Mouse (Mus musculus) small intestine, adult 2 months (tissue): ENCODE data around the gene Trappc3. TPM values are rescaled to one million over a fixed set of nuclear protein-coding genes. Genes with fewer than 3 reads are reported as not detected.
"Not testable (repeated sequence)": the region's sequence is repeated elsewhere in the genome, so short reads cannot be mapped to it uniquely, and the experiment has no call there.

ENCODE experiments used
- H3K27ac ChIP-seq: fragments of 200-500 bp; 2 replicates; pipeline ENCODE4 v1.5.1; 2012; ENCODE audit warnings: low read depth, low read length, control low read depth, inconsistent platforms; ENCODE audit not compliant: insufficient read depth
- H3K27me3 ChIP-seq: fragments of 200-500 bp; 2 replicates; pipeline ENCODE4 v1.6.1; 2012; ENCODE audit warnings: mild to moderate bottlenecking, moderate library complexity, low read length, inconsistent platforms; ENCODE audit not compliant: control insufficient read depth, insufficient read depth
- H3K36me3 ChIP-seq: fragments of 200-500 bp; 2 replicates; pipeline ENCODE4 v1.6.1; 2012; ENCODE audit warnings: mild to moderate bottlenecking, low read length, control low read depth, inconsistent platforms; ENCODE audit not compliant: control insufficient read depth, insufficient read depth
- H3K4me1 ChIP-seq: fragments of 200-500 bp; 2 replicates; pipeline ENCODE4 v1.6.1; 2012; ENCODE audit warnings: low read length, inconsistent platforms, mixed read lengths; ENCODE audit not compliant: control insufficient read depth, insufficient read depth, insufficient read length
- H3K4me3 ChIP-seq: fragments of 200-500 bp; 2 replicates; pipeline ENCODE4 v1.5.1; 2012; ENCODE audit warnings: low read depth, mild to moderate bottlenecking, control low read depth, inconsistent platforms, low read length, moderate library complexity
- CTCF ChIP-seq: fragments of 200-500 bp; IDR thresholded peaks from 2 replicates; pipeline ENCODE4 v1.5.1; 2012; ENCODE audit warnings: low read depth, mild to moderate bottlenecking, control low read depth, inconsistent platforms, low read length, moderate library complexity, mixed read lengths; ENCODE audit not compliant: insufficient replicate concordance, insufficient read length; ENCODE audit errors: extremely low read depth
- POLR2A ChIP-seq: fragments of 200-500 bp; IDR thresholded peaks from 2 replicates; pipeline ENCODE4 v1.6.1; 2012; ENCODE audit warnings: low read depth, mild to moderate bottlenecking, control low read depth, inconsistent platforms, low read length, moderate library complexity
- WGBS: fragments of 180-500 bp; shearing (Covaris S2); methylation state at CpG from one replicate; pipeline ENCODE4 v1.1.7; 2018; 5-methylcytosine and 5-hydroxymethylcytosine counted together
- polyA plus RNA-seq: library from polyadenylated mRNA; depleted of rRNA; stranded (reverse); fragments of >200 nt; gene quantifications from 2 replicates; pipeline ENCODE4 v1.2.3, GENCODE M21; 2012; rRNA removed

Gene Trappc3
- 12.6 and 21.4 TPM in 2 replicates for polyA plus RNA-seq

DNA sequence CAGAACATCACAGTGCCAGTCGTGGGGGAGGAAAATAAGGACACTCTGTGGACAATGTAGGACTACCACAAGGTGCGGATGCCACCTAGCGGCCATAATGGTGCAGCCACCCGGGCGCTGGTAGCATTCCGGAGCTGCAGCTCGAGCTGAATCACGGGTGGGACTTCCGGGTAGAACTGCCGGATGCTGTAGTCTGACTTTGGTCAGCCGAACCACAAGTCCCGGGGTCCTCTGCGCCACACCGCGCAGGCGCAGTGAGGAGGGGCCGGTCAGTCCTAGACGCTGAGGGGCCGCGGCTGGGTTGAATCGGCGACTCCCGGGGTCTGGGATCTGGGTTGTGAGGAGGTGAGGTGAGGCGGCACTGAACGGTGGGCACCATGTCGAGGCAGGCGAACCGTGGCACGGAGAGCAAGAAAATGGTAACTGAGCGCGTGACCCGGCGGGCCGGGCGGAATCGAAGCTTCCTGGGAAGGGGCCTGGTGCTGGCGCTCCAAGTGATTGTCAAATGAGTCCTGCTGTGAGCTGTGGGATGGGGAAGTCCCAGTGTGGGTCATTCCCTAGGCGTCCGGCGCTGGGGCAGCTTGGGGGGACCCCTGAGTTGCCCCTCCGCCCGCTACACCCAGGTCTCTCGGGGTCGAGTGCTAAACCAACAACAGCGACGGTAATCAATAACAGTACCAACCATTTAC lies at the start of gene Trappc3:
Gene Trappc3 (plus strand): TSS at position 207 of the 689 bp plus-strand sequence.
- peaks cover 15% of the 10 kb centered on the region for H3K4me1 ChIP-seq
- 1% methylated on average over 46 of the region's 46 CpGs for WGBS
- no peaks in the 10 kb centered on the region for H3K36me3 ChIP-seq
- peak within 1 kb of the TSS; percentile 81 for H3K27ac ChIP-seq
- no peaks in the 10 kb centered on the region for H3K27me3 ChIP-seq
- peak within 1 kb of the TSS; percentile 86 for H3K4me3 ChIP-seq
- peak; percentile 96 for TF ChIP-seq CTCF
- TF ChIP-seq POLR2A, result no peak

DNA sequence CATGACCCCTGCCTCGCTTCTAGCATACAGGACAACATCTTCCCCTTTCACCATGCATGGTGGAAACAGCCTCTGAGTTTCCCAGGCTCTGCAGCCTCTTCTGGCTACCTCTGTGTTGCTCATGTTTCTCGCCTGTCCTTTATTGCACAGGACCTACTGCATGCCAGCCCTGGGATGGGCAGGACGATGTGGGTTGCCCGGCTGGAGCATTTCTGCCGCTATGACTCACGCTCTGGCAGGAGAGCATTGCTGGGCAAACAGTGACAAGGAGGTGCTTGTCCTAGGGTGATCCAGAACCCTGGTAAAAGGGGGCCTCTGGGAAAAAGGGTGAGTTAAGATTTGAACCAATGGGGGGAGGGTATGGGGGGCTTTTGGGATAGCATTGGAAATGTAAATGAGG lies 44.4 kb upstream of the Trappc3 start:
- WGBS, result 38% methylated on average over 6 of the region's 6 CpGs

DNA sequence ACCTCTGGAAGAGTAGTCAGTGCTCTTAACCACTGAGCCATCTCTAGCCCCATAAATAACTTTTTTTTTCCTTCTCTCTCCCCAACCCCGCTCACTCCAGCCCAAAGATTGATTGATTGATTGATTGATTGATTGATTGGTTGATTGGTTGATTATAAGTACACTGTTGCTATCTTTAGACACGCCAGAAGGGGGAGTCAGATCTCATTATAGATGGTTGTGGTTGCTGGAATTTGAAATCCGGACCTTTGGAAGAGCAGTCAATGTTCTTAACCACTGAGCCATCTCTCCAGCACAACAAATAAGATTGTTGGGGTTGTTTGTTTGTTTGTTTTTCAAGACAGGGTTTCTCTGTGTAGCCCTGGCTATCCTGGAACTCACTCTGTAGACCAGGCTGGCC lies 42.6 kb upstream of the Trappc3 start:
- WGBS, result 59% methylated on average over 3 of the region's 3 CpGs
- not testable (repeated sequence) for H3K27ac ChIP-seq, H3K4me3 ChIP-seq, H3K4me1 ChIP-seq, H3K27me3 ChIP-seq, H3K36me3 ChIP-seq

More for the DNA sequence above, 44.4 kb upstream of the Trappc3 start:
- Histone ChIP-seq H3K36me3 (no peaks in the 10 kb centered on the region), H3K4me1 (no peaks in the 10 kb centered on the region), H3K4me3 (no peak overlapping the region), H3K27me3 (no peaks in the 10 kb centered on the region), H3K27ac (no peak overlapping the region)
- TF ChIP-seq POLR2A (no peak), CTCF (no peak)

DNA sequence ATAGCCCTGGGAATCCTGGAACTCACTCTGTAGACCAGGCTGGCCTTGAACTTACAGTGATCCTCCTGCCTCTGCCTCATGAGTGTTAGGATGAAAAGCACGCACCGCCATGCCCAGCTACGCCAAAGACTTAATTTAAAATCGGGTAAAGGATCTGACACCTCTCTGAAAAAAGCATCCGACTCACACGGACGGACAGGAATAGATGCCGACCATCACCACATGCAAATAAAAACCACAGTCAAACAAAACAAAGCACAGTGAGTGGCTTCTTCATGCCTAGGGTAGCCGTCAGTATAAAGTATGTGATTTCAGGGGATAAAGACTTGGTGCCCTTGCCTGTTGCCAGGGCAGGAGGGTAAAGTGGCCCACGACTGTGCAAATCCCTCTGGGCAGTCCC lies 42.1 kb upstream of the Trappc3 start:
- Histone ChIP-seq H3K4me1 (no peaks in the 10 kb centered on the region), H3K4me3 (no peak overlapping the region), H3K27ac (no peak overlapping the region), H3K27me3 (no peaks in the 10 kb centered on the region), H3K36me3 (no peaks in the 10 kb centered on the region)
- no peak for TF ChIP-seq CTCF
- TF ChIP-seq POLR2A, result no peak
- WGBS, result 89% methylated on average over 10 of the region's 10 CpGs

DNA sequence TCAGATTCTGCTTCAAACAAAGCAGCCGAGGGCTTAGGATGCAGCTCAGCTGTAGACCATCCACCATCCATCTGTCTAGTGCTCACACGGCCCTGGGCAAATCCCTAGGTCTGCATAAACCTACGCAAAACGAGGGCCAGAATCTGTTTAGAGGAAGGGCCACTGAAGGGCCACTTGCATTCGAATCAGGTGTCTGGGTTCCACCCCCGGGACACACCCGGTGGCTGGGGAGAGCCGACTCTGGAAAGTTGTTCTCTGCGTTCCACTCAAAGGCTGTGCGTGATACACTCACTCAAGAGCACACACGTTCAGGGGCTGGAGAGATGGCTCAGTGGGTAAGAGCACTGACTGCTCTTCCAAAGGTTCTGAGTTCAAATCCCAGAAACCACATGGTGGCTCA lies 39.5 kb upstream of the Trappc3 start:
- Histone ChIP-seq H3K27me3 (no peaks in the 10 kb centered on the region), H3K27ac (no peak overlapping the region), H3K4me1 (peaks cover 2% of the 10 kb centered on the region; the same call in 1 of the 2 replicates), H3K36me3 (no peaks in the 10 kb centered on the region), H3K4me3 (no peak overlapping the region)
- no peak for TF ChIP-seq CTCF
- no peak for TF ChIP-seq POLR2A
- 71% methylated on average over 11 of the region's 11 CpGs for WGBS

DNA sequence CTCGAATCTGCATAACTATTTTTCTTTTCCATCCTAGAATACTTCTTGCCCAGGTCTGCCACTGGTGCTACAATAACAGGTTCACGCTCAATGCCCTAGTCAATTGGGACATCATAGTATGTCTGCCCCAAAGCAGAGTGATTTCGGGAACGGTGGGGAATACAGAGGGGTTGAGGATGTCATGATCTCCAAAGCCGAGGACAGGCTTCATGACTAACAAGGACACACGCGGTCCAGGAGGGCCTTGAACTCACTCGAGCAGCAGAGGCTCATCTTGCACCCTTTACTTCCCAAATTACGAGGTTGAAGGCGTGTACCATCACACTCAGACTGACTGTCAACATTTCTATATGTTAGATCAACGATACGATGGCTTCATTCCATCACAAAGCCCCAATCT lies 35.5 kb upstream of the Trappc3 start:
- Histone ChIP-seq H3K36me3 (0 out of 2 replicates have a peak, but pooled peaks cover under 1% of the 10 kb centered on the region), H3K4me3 (no peak overlapping the region), H3K27me3 (no peaks in the 10 kb centered on the region), H3K27ac (no peak overlapping the region), H3K4me1 (peaks cover 9% of the 10 kb centered on the region)
- 51% methylated on average over 12 of the region's 12 CpGs for WGBS
- TF ChIP-seq CTCF, result no peak
- no peak for TF ChIP-seq POLR2A

DNA sequence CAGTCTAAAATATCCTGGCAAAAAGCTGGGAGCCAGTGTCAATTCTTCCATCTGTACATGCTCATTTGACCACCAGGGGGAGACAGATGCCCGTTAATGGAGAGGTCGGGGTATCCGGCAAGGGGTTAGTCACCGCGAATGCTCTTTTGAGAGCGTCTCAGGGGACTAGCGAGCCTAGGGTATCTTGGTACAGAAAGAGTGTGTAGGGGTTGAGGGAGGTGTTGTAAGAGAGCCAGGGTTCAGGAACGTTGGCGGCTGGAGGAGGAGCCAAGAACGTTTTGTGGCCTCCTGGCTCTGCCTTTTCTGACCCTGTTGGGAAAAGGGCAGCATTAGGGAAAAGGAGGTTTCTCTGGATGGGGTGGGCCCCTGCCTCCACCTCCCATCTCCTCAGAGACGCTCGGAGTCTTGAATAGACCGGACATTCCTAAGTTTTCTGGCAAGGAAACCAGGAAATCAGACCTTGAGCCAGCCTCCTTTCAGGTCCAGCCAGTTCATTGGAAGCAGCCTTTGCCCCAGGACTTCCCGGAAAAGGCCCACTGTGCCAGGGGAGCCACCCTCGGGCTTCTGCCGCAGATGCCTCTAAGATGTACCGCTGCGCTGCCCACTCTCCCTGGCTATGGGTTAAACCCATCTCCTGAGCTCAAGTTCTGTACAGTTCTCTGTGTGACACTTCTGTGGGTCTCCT lies 34.9 kb upstream of the Trappc3 start:
- WGBS, result 4% methylated on average over 18 of the region's 18 CpGs
- Histone ChIP-seq H3K36me3 (peaks cover 2% of the 10 kb centered on the region; the same call in 1 of the 2 replicates), H3K4me1 (peaks cover 9% of the 10 kb centered on the region), H3K4me3 (peak overlapping the region; percentile 56), H3K27ac (peak overlapping the region; percentile 34), H3K27me3 (no peaks in the 10 kb centered on the region)
- TF ChIP-seq CTCF, result peak; percentile 98; the same call in 1 of the 2 replicates
- TF ChIP-seq POLR2A, result 0 out of 2 replicates have a peak, but pooled peaks have one; percentile 30
